Mouse (Mus musculus) lung, postnatal 0 days (tissue): ENCODE measurements around the gene Rbm20.

ENCODE experiments used
- CTCF ChIP-seq: IDR thresholded peaks from 2 replicates; pipeline ENCODE4 v1.5.1; 2016; ENCODE audit warnings: antibody characterized with exemption, mild to moderate bottlenecking
- EP300 ChIP-seq: IDR thresholded peaks from 2 replicates; pipeline ENCODE4 v1.6.1; 2016; ENCODE audit warnings: antibody characterized with exemption, mild to moderate bottlenecking, control low read depth

DNA sequence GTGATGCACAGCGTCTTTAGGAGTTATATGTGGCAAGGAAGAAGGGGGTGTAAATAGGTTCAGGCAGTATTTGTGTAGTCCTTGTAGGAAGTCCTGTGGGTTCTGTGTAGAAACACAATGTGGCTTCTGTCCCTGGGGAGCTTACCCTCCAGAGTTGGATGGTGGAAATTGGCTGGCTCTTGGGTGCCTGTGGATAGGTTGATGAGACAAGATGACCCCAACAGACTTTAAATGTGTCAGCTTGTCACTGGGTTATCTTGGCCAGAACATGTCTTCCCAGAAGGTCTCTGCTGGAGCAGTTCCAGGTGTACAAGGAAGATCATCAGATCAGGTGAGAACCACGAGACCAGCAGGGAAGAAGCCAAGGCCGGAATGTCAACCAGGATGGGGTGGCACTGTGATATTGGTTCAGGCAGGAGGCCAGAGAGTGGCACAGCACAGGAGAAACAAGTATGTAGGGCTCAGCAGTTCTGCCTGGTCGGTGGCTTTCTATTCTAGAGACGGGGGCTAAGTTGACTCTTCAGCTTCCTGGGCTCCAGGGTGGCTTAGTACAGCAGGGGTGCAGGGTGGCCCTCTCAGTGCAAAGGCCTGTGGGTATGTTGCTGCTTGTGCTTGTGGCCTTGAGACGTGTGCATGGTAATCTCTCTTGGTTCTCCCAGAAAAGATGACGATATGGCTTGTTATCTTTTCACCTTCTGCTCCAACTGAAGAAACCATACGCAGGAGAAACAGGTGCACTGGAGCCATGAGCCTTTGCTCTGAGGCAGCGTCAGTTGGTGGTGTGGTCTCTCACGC is 209.7 kb downstream of the Rbm20 start:
- TF ChIP-seq EP300 (no peak), CTCF (no peak)
